Mouse (Mus musculus) limb, embryonic 10.5 days (tissue): ENCODE measurements around the gene Tmem38b. TPM values are rescaled to one million over a fixed set of nuclear protein-coding genes. Genes with fewer than 3 reads are reported as not detected.
A peak's percentile ranks its signal among the peaks of the same experiment; 100 is the strongest.

Experiments
- DNase-seq: peaks from one replicate; pipeline ENCODE4 v3.0.0-alpha.2; 2017; ENCODE audit warnings: low spot score
- H3K27ac ChIP-seq: fragments of 300-500 bp; sonication (generic); 2 replicates; pipeline ENCODE4 v1.5.1; 2016; ENCODE audit warnings: mild to moderate bottlenecking
- H3K27me3 ChIP-seq: fragments of 300-500 bp; sonication (generic); 2 replicates; pipeline ENCODE4 v1.6.1; 2016; ENCODE audit warnings: low read depth, mild to moderate bottlenecking; ENCODE audit not compliant: poor library complexity, severe bottlenecking
- H3K36me3 ChIP-seq: fragments of 300-500 bp; sonication (generic); 2 replicates; pipeline ENCODE4 v1.6.1; 2016; ENCODE audit warnings: mild to moderate bottlenecking, moderate library complexity
- H3K4me1 ChIP-seq: fragments of 300-500 bp; sonication (generic); 2 replicates; pipeline ENCODE4 v1.6.1; 2016
- H3K4me3 ChIP-seq: fragments of 300-500 bp; sonication (generic); 2 replicates; pipeline ENCODE4 v1.5.1; 2016; ENCODE audit warnings: mild to moderate bottlenecking, moderate library complexity
- H3K9me3 ChIP-seq: fragments of 300-500 bp; sonication (generic); replicated peaks from 2 replicates; pipeline ENCODE4 v1.6.1; 2016; ENCODE audit warnings: mild to moderate bottlenecking
- WGBS: fragments of 180-500 bp; shearing (Covaris S2); methylation state at CpG from one replicate; pipeline ENCODE4 v1.1.7; 2016; 5-methylcytosine and 5-hydroxymethylcytosine counted together
- polyA plus RNA-seq: library from polyadenylated mRNA; unstranded; fragments of >200 nt; fragmentation: Nextera tagmentation; extraction: Ambion mirVana; gene quantifications from 2 replicates; pipeline ENCODE4 v1.2.1, GENCODE M21; 2016

Gene Tmem38b
- polyA plus RNA-seq, result 3.8 and 4.0 TPM in 2 replicates

DNA sequence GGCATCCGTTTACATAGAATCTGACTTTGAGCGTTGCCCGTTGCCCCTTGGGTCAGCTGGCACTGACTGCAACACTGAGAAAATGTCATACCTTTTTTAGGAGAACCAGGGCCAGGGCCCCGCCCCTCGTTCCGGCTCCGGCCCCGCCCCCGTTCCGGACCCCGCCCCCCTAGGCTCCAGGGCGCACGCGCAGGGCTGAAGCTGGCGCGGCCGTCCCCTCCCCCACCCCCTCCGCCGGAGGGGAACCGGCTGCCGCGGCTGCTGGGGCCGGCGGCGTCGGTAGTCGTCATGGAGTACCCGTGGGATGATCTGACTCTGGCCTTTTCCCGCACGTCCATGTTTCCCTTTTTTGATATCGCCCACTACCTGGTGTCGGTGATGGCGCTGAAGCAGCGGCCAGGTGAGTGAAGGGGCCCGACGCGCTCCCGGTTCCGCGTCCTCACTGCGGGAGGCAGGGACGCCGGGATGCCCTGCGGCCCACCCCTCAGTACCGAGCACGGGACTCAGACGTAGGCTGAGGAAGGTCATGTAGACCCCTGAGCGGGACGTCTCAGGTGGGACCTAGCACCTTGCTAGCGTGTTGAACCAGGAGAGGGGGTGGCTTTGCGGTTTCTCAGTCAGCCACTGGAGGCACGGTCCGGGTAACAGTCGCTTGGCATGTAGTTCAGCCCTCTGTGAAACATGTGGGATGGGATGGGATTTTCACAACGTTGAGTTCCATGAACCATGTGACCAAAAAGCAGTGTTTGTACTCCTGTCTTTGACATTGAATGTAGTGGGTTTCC, at the start of gene Tmem38b:
Gene Tmem38b (plus strand): TSS at position 225 of the 785 bp plus-strand sequence.
- H3K9me3 ChIP-seq, result no peaks in the 10 kb centered on the region
- H3K4me3 ChIP-seq, result peak within 1 kb of the TSS; percentile 78
- WGBS, result 1% methylated on average over 55 of the region's 55 CpGs
- no peaks in the 10 kb centered on the region for H3K27me3 ChIP-seq
- peaks cover 4% of the 10 kb centered on the region; the same call in 1 of the 2 replicates for H3K4me1 ChIP-seq
- H3K27ac ChIP-seq, result peak within 1 kb of the TSS; percentile 82
- DNase-seq, result peak; percentile 92
- H3K36me3 ChIP-seq, result no peaks in the 10 kb centered on the region

DNA sequence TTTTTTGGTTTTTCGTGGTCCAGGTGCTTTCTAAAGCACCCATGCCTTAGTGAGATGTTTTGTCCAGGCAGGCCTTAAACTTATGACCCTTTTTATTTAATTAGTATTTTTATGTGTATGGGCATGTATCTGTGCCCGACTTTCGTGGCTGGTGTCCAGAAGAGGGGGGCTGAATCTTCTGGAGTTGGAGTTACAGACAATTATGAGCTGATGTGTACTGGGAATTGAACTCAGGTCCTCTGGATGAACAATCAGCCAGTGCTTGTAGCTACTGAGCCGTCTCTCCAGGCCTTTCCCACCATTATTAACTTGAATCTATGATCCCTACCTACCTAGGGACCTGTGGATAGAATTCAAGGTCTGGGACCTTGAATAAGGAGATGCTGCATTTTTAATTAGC, 44.4 kb upstream of the Tmem38b start:
- Histone ChIP-seq H3K9me3 (no peaks in the 10 kb centered on the region), H3K4me1 (peaks cover 22% of the 10 kb centered on the region), H3K27me3 (peaks cover 42% of the 10 kb centered on the region), H3K27ac (no peak overlapping the region), H3K4me3 (no peak overlapping the region), H3K36me3 (no peaks in the 10 kb centered on the region)
- no peak for DNase-seq
- 64% methylated on average over 4 of the region's 4 CpGs for WGBS

DNA sequence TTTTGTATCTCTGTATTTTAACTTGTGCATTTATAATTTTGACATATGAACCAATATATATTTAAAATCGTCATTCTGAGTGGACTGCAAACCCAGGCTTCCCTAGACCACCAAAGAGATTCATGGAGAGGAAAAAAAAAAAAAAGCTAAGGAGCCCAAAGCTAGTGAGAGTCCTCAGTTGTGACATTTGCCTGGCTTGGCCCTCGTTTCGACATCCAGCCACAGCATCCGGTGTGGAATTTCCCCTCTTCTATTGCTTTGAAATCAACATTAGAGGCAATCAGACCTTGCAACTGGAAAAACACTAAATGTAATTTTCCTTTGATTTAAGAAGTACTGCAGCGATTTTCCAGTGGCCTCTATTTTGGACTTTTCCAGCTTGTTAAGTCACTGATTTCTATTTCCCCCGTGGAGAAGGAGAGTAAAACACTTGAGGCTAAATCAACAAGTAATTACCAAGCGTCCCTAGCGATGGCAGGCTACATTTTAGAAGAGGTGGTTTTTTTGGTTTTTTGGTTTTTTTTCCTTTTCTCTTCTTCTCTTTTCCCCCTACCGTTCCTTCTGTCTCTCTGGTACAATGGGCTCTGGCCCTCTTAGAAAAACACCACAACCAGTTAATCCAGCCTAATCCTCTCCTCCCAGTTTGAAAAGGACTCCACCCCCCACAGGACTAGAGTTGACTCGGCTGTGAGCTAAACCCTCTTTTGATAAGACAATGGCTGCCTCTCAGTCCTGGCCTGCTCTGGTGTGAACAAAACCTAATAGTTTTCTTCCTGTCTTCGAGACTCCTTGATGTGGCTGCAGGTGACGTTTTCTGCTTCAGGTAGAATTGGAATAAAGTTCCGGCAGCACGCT, 43.4 kb upstream of the Tmem38b start:
- Histone ChIP-seq H3K4me1 (peaks cover 22% of the 10 kb centered on the region), H3K27ac (no peak overlapping the region), H3K4me3 (no peak overlapping the region), H3K36me3 (no peaks in the 10 kb centered on the region), H3K27me3 (peaks cover 32% of the 10 kb centered on the region), H3K9me3 (no peaks in the 10 kb centered on the region)
- WGBS, result 30% methylated on average over 14 of the region's 14 CpGs
- no peak for DNase-seq

DNA sequence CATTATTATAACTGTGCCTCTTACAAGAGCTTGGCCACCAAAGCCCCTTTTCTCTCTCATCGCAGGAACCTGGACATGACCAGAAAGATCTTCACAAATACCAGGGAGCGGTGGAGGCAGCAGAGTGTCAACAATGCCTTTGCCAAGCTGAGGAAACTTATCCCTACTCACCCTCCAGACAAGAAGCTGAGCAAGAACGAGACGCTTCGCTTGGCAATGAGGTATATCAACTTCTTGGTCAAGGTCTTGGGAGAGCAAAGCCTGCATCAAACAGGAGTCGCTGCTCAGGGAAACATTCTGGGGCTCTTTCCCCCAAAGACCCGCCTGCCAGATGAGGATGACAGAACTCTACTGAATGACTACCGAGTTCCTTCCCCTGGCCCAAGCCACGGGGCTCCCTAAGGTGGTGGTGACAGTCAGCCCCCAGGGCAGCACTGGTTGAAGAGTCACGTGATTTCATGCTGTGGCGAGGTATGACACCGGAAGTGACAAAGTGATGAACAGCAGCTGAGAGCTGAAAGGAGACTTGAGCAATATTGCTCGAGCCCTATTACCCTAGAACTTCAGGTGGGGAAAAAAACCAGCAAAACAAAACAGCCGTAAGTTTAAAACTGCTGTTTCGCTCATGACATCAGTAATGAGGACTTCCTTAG, 40.0 kb upstream of the Tmem38b start:
- Histone ChIP-seq H3K9me3 (no peaks in the 10 kb centered on the region), H3K27me3 (peaks cover 5% of the 10 kb centered on the region; the same call in 1 of the 2 replicates), H3K36me3 (no peaks in the 10 kb centered on the region), H3K4me1 (0 out of 2 replicates have a peak, but pooled peaks cover 2% of the 10 kb centered on the region), H3K4me3 (no peak overlapping the region), H3K27ac (no peak overlapping the region)
- 80% methylated on average over 15 of the region's 15 CpGs for WGBS
- no peak for DNase-seq

DNA sequence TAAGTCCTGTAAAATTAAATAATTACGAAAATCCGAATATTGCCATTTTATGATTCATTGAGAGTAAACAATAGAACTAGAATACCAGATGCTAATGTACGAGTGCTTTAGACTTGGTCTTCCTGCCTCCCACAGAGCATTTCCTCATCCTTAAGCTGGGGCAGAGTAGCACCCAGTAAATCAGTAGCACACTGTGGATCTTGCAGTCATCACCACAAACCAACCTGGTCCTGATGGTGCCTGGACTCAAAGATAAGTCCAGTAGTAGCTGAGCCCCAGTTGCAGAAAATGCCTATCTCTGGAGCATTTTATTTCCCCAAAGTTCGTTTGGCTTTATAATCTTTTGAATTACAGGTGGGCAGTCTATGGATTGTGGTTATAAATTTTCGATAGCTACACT, 39.0 kb upstream of the Tmem38b start:
- Histone ChIP-seq H3K27me3 (no peaks in the 10 kb centered on the region), H3K4me3 (no peak overlapping the region), H3K27ac (no peak overlapping the region), H3K4me1 (0 out of 2 replicates have a peak, but pooled peaks cover 2% of the 10 kb centered on the region), H3K36me3 (no peaks in the 10 kb centered on the region), H3K9me3 (no peaks in the 10 kb centered on the region)
- DNase-seq, result no peak
- 80% methylated on average over 5 of the region's 5 CpGs for WGBS

DNA sequence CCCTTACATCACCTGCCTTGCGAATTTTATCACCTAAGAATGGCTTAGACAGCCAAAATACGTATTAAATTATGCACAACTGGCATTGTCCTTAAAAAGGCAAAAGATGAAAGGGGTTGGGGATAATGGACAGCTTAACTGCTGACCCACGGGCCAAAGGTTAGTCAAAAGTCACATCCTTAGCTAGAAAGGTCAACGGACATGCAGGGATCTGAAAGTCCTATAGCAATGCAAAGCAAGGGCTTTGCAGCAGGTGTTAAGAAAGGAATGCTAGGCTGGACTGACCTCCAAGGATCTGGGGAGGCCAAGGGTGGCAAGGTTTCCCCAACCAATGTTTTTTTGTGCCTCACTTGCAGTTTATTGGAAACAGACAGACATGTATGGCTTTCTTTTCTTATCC, 36.5 kb upstream of the Tmem38b start:
- no peaks in the 10 kb centered on the region for H3K27me3 ChIP-seq
- DNase-seq, result no peak
- no peak overlapping the region for H3K27ac ChIP-seq
- H3K4me3 ChIP-seq, result no peak overlapping the region
- H3K4me1 ChIP-seq, result 0 out of 2 replicates have a peak, but pooled peaks cover 2% of the 10 kb centered on the region
- 17% methylated on average over 4 of the region's 4 CpGs for WGBS
- no peaks in the 10 kb centered on the region for H3K9me3 ChIP-seq
- H3K36me3 ChIP-seq, result no peaks in the 10 kb centered on the region

DNA sequence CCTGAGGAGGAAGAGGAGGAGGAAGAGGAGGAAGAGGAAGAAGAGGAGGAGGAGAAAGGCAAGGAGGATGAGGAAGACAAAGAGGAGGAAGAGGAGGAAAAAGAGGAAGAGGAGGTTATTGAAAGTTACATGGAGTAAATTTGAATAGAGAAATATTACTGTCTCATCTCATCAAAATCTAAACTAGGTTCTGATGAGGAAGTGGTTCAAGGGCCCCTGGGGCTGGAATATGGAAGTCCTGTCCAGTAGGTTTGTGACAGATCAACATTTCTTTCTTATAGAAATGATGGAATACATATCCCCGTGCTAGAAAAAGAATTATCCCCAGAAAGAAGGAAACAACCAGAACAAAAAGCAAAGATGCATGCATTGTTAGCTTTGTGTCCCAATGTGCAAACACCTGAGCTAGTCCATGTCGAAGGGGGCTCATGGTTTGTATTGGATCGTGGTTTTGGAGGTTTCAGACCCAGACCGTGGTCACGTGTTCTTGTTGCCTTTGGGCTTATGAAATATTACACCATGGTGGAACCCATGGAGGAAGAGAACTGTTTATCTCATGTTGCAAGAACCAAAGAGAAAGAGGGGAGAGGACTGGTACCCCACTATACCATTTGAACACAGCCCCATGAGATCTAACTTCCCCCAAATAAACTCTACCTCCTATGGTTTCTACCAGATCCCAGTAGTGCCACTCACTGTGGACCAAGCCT, 31.4 kb upstream of the Tmem38b start:
- Histone ChIP-seq H3K36me3 (no peaks in the 10 kb centered on the region), H3K9me3 (no peaks in the 10 kb centered on the region), H3K27ac (no peak overlapping the region), H3K27me3 (peaks cover 6% of the 10 kb centered on the region; the same call in 1 of the 2 replicates), H3K4me1 (peaks cover 2% of the 10 kb centered on the region; the same call in 1 of the 2 replicates), H3K4me3 (no peak overlapping the region)
- WGBS, result 89% methylated on average over 5 of the region's 5 CpGs
- no peak for DNase-seq

DNA sequence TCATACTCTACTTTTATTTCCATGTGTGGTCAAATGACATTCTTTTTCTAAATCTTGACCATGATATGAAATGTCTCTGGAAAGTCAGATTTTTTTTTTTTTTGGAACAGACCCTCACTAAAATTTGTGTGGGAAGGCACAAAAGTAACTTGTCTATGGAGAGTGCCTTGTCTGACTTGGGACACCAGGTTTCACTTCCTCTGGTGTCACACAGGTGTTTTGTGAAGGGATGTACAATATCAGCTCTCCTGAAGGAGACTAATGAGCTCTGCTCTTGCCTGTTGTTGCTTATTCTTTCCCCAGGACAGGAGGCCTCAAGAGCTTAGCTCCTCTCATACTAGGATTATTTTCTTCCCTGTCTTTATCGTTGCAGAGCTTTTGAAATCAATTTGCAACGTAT, 30.8 kb upstream of the Tmem38b start:
- Histone ChIP-seq H3K36me3 (no peaks in the 10 kb centered on the region), H3K4me3 (no peak overlapping the region), H3K9me3 (no peaks in the 10 kb centered on the region), H3K27me3 (peaks cover 6% of the 10 kb centered on the region; the same call in 1 of the 2 replicates), H3K4me1 (peaks cover 7% of the 10 kb centered on the region; the same call in 1 of the 2 replicates), H3K27ac (no peak overlapping the region)
- 73% methylated on average over 2 of the region's 2 CpGs for WGBS
- DNase-seq, result no peak

DNA sequence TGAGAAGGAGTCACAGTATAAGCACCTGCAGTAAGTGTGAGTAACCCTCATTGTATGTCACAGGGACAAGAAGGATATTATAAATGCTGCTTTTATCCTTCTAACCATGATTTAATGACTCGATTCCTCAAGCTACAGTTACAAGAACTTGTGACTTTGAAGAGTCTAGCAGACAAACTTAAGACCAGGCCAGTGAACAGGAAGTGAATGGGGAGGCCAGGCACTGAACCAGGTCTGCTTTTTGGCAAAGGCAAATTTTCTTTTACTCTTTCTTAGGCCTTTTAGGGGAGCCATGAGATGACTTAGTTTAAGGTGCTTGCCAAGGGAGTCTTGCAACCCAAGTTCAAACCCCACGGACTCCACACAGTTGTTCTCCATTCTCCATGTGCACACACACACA, 30.1 kb upstream of the Tmem38b start:
- H3K36me3 ChIP-seq, result no peaks in the 10 kb centered on the region
- DNase-seq, result no peak
- H3K4me1 ChIP-seq, result peaks cover 11% of the 10 kb centered on the region; the same call in 1 of the 2 replicates
- peaks cover 6% of the 10 kb centered on the region; the same call in 1 of the 2 replicates for H3K27me3 ChIP-seq
- H3K4me3 ChIP-seq, result no peak overlapping the region
- no peaks in the 10 kb centered on the region for H3K9me3 ChIP-seq
- WGBS, result 90% methylated on average over 2 of the region's 2 CpGs
- H3K27ac ChIP-seq, result no peak overlapping the region

DNA sequence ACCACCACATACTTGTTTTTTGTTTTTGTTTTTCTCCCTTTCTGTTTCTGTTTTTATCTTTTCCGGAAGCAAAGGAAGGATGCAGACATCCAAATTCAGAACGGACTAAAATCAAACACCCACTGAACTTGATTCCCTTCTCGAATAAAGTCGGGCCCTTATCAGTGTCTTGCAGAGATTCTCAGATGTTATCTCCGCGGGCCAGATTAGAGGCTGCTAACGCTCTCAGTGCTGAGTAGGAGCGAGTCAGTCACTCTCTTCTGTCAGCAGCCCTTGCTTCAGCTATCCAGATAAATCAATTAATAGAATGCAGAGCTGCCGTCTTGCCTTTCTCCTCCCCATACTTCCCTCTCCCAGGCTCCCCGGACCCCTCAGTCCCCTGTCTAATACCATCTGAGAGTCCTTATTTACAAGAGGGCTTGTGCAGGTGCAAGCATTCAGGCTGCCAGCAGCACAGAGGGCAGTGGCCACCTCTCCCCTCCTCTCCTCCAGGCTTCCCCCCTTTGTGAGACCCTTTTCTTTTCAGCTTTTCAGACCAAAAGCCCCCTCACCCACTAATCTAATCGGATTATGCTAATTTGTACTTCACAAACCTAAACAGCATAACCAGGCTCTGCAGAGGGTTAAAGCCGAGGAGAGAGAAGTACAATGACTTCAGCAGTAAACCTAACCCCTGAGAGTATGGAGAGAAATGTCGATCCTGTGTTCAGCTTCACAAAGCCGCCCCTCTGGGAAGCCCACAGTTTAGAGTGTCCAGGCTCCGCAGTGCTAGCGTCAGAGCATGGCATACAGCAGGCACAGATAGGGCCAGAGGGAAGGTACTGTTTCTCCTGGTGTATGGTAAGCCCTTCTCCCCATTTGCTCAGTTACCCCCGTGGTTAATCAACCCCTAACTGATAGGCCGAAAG, 28.7 kb upstream of the Tmem38b start:
- 32% methylated on average over 18 of the region's 18 CpGs for WGBS
- no peak overlapping the region for H3K27ac ChIP-seq
- no peak overlapping the region for H3K4me3 ChIP-seq
- DNase-seq, result no peak
- H3K9me3 ChIP-seq, result no peaks in the 10 kb centered on the region
- peaks cover 6% of the 10 kb centered on the region; the same call in 1 of the 2 replicates for H3K27me3 ChIP-seq
- peaks cover 11% of the 10 kb centered on the region; the same call in 1 of the 2 replicates for H3K4me1 ChIP-seq
- no peaks in the 10 kb centered on the region for H3K36me3 ChIP-seq

DNA sequence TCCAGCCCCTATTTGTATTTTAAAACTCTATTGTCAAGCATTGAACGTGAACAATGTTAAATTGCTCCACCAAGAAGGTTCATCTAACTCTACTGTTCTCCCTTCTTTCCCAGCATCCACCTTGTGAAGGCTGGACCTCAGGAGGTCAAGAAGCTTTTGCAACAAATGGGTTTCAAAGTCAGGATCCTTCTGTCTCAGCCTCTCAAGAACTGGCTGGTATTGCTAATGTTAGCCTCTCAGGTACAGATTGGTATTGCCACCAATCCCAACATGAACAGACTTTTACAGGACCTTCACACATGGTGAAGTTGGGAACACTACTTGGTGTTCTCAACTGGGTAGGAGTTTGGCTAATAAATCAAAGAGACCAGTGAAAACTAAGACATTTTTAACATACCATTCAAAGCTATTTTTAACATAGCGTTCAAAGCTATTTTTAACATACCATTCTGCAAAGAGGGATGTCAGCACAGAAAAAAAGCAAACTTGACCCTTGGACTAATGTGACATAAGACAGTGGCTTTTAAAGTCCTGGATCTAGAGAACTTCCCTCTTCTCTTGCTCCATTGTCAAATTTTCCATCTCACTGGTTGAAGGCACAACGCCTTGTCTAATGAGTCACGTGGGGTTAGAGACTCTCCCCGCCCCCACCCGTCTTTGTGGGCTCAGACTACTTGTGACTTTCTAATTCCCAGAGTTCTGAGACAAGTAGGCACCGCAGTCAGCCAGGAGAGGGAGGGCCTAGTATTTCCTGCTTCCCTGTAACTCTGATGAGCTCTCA, 26.8 kb upstream of the Tmem38b start:
- no peaks in the 10 kb centered on the region for H3K9me3 ChIP-seq
- H3K36me3 ChIP-seq, result no peaks in the 10 kb centered on the region
- peaks cover 11% of the 10 kb centered on the region; the same call in 1 of the 2 replicates for H3K4me1 ChIP-seq
- peaks cover 6% of the 10 kb centered on the region; the same call in 1 of the 2 replicates for H3K27me3 ChIP-seq
- no peak for DNase-seq
- WGBS, result 72% methylated on average over 7 of the region's 7 CpGs
- no peak overlapping the region for H3K27ac ChIP-seq
- H3K4me3 ChIP-seq, result no peak overlapping the region
